Mouse (Mus musculus) layer of hippocampus, adult 2 months (tissue): ENCODE measurements around the gene Klrk1. TPM values are rescaled to one million over a fixed set of nuclear protein-coding genes. Genes with fewer than 3 reads are reported as not detected.
"Not testable (repeated sequence)": the region's sequence is repeated elsewhere in the genome, so short reads cannot be mapped to it uniquely, and the experiment has no call there.

Source experiments
- DNase-seq, 2 experiments: peaks; one replicate each; pipeline ENCODE4 v3.0.0; 2022; ENCODE audit warnings: low spot score in 2 of 2
- H3K27ac ChIP-seq: fragments of 200-600 bp; 2 replicates; pipeline ENCODE4 v1.8.1; 2022
- H3K4me3 ChIP-seq: fragments of 200-600 bp; 2 replicates; pipeline ENCODE4 v1.8.1; 2022; ENCODE audit warnings: mild to moderate bottlenecking
- CTCF ChIP-seq: fragments of 200-600 bp; conservative IDR thresholded peaks from 2 replicates; pipeline ENCODE4 v1.8.1; 2022; ENCODE audit warnings: antibody characterized with exemption, mild to moderate bottlenecking, moderate library complexity
- long read RNA-seq, 2 experiments: library from polyadenylated mRNA; stranded (forward); transcript quantifications; one replicate each; pipeline ENCODE4 v2.0.0; 2021; ENCODE audit warnings: borderline mapping rate in 2 of 2
- total RNA-seq, 2 experiments: library from RNA; stranded (reverse); gene quantifications; 2 replicates each; pipeline ENCODE4 v1.2.3; 2021

Gene Klrk1
- not detected for total RNA-seq
- long read RNA-seq, experiment 1 = 0 reads
- long read RNA-seq, experiment 2, partial matches to known transcripts = 0 of 1 reads
- long read RNA-seq, experiment 2, other reads (novel, unspliced or antisense) = 1 of 1 reads

- no peak for TF ChIP-seq CTCF
- H3K4me3 ChIP-seq = no peak within 1 kb of the TSS
- no peak for DNase-seq
- H3K27ac ChIP-seq = no peak within 1 kb of the TSS
Observed at GRCm38 (mm10) chr6:129623735-129624134, at the start of gene Klrk1. TSS of gene Klrk1 (minus strand) at chr6:129623864.

GRCm38 (mm10) chr6:129661301-129661700 lies 37.6 kb upstream of the Klrk1 start:
- DNase-seq, H3K4me3 ChIP-seq, H3K27ac ChIP-seq: not testable (repeated sequence)

GRCm38 (mm10) chr6:129660589-129660988 lies 36.9 kb upstream of the Klrk1 start, which contains the start of gene Klrc2:
TSS of gene Klrc2 (minus strand) at chr6:129660689.
- DNase-seq, H3K27ac ChIP-seq, H3K4me3 ChIP-seq: not testable (repeated sequence)

GRCm38 (mm10) chr6:129644054-129644453 lies 20.4 kb upstream of the Klrk1 start:
- not testable (repeated sequence) for H3K27ac ChIP-seq, DNase-seq, H3K4me3 ChIP-seq

- not testable (repeated sequence) for DNase-seq, H3K4me3 ChIP-seq, H3K27ac ChIP-seq
Observed at GRCm38 (mm10) chr6:129643237-129643636, 19.6 kb upstream of the Klrk1 start, which contains the start of gene Klrc3. TSS of gene Klrc3 (minus strand) at chr6:129643337.

GRCm38 (mm10) chr6:129631046-129631445 lies 7.4 kb upstream of the Klrk1 start:
- not testable (repeated sequence) for DNase-seq, H3K4me3 ChIP-seq

GRCm38 (mm10) chr6:129608372-129608771 lies 15.3 kb downstream of the Klrk1 start:
- Histone ChIP-seq H3K27ac (no peak overlapping the region), H3K4me3 (no peak overlapping the region)
- TF ChIP-seq CTCF = no peak
- no peak for DNase-seq

More at GRCm38 (mm10) chr6:129631046-129631445, 7.4 kb upstream of the Klrk1 start:
- H3K27ac ChIP-seq = not testable (repeated sequence)

- DNase-seq = no peak
- Histone ChIP-seq H3K4me3 (no peak within 1 kb of the TSS), H3K27ac (no peak within 1 kb of the TSS)
- no peak for TF ChIP-seq CTCF
Observed at GRCm38 (mm10) chr6:129591508-129591907, 32.2 kb downstream of the Klrk1 start, which contains the start of gene Klrd1. TSS of gene Klrd1 (plus strand) at chr6:129591782.

- no peak overlapping the region for H3K27ac ChIP-seq
- DNase-seq = no peak
- no peak overlapping the region for H3K4me3 ChIP-seq
- no peak for TF ChIP-seq CTCF
Observed at GRCm38 (mm10) chr6:129583014-129583413, 40.6 kb downstream of the Klrk1 start.

- H3K27ac ChIP-seq = no peak overlapping the region
- DNase-seq = no peak
- no peak overlapping the region for H3K4me3 ChIP-seq
- TF ChIP-seq CTCF = no peak
Observed at GRCm38 (mm10) chr6:129581896-129582295, 41.8 kb downstream of the Klrk1 start.

GRCm38 (mm10) chr6:129581274-129581673 lies 42.4 kb downstream of the Klrk1 start:
- peak; percentile 82 for TF ChIP-seq CTCF
- H3K27ac ChIP-seq = no peak overlapping the region
- DNase-seq = peak in 1 of 2 experiments; percentile 14
- H3K4me3 ChIP-seq = no peak overlapping the region

- Histone ChIP-seq H3K4me3 (no peak within 1 kb of the TSS), H3K27ac (no peak within 1 kb of the TSS)
- DNase-seq = no peak
- TF ChIP-seq CTCF = no peak
Observed at GRCm38 (mm10) chr6:129577605-129578004, 46.1 kb downstream of the Klrk1 start, which contains the start of gene Klre1. TSS of gene Klre1 (plus strand) at chr6:129577905.

GRCm38 (mm10) chr6:129575315-129575714 lies 48.3 kb downstream of the Klrk1 start:
- H3K4me3 ChIP-seq = no peak overlapping the region
- TF ChIP-seq CTCF = peak; percentile 72
- no peak for DNase-seq

GRCm38 (mm10) chr6:129565257-129565656 lies 58.4 kb downstream of the Klrk1 start:
- Histone ChIP-seq H3K27ac (no peak overlapping the region), H3K4me3 (no peak overlapping the region)
- TF ChIP-seq CTCF = no peak
- DNase-seq = no peak

More at GRCm38 (mm10) chr6:129575315-129575714, 48.3 kb downstream of the Klrk1 start:
- no peak overlapping the region for H3K27ac ChIP-seq

Other genes starting within 250 kb of the Klrk1 start
- gene Clec12b, start 238.0 kb downstream of the Klrk1 start, total RNA-seq = not detected
- not detected for gene Clec1b, start 226.6 kb downstream of the Klrk1 start, total RNA-seq
- not detected for gene Clec9a, start 215.0 kb downstream of the Klrk1 start, total RNA-seq
- gene Clec1a, start 171.9 kb downstream of the Klrk1 start, total RNA-seq = 1 to 10 TPM; 4.1 to 5.7 TPM
- gene Olr1, start 116.7 kb downstream of the Klrk1 start, total RNA-seq = not detected
- gene Tmem52b, start 111.3 kb downstream of the Klrk1 start, total RNA-seq = not detected
- 100 to 1,000 TPM; 675 to 689 TPM for gene Gabarapl1, start 90.7 kb downstream of the Klrk1 start, total RNA-seq
- gene Klre1, start 46.0 kb downstream of the Klrk1 start, total RNA-seq = not detected
- gene Klrd1, start 32.1 kb downstream of the Klrk1 start, total RNA-seq = not detected
- gene Klrc3, start 19.5 kb upstream of the Klrk1 start, total RNA-seq = not detected
- gene Klrc2, start 36.8 kb upstream of the Klrk1 start, total RNA-seq = not detected
- gene Klrc1, start 55.1 kb upstream of the Klrk1 start, total RNA-seq = not detected
- gene Klri1, start 93.3 kb upstream of the Klrk1 start, total RNA-seq = not detected
- gene Klri2, start 116.6 kb upstream of the Klrk1 start, total RNA-seq = not detected
- not detected for gene Gm156, start 160.4 kb upstream of the Klrk1 start, total RNA-seq
- gene Gm17631, start 238.8 kb upstream of the Klrk1 start, total RNA-seq = not detected